Mouse (Mus musculus) kidney, postnatal 10 days (tissue): ENCODE data around the gene Usp32.

Experiments used
- DNase-seq: peaks from one replicate; pipeline ENCODE4 v3.0.0; 2021; ENCODE audit warnings: mixed read lengths

The Usp32 gene

DNA sequence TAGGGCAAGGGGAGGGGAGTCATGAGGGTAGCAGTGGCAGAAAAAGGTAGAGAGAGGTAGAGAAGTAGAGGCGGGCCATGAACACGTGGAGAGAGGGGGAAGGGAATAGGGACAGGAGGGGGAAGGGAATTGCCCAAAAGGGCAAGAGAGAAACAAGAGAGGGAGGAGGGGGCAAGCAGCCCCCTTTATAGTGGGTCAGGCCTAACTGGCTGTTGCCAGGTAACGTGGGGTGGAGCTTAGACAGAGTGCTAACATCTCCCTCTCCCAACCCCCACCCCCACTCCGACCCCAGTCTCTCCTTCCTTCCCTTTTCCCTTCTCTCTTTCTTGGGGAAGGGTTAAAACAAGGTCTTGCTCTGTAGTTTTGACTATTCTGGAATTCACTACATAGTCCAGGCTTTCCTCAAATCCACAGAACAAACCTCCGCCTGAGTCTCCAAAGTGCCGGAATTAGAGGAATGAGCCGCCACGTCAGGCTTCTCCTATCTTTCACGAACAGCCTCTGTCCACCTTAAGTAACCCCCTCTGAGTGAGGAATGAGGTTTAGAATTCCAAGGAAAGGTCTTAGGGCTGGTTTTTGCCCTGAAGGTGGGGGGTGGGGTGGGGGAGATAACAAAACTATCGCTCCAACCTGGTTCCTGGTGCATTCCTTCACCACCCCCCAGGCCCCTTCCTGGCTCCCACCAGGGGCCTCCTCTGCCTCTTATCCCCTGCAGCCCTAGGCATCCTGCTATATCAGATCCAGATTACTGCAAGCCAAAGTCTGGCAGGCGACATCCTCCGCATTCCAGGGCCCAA, 195.1 kb downstream of the Usp32 start:
- DNase-seq, result no peak

DNA sequence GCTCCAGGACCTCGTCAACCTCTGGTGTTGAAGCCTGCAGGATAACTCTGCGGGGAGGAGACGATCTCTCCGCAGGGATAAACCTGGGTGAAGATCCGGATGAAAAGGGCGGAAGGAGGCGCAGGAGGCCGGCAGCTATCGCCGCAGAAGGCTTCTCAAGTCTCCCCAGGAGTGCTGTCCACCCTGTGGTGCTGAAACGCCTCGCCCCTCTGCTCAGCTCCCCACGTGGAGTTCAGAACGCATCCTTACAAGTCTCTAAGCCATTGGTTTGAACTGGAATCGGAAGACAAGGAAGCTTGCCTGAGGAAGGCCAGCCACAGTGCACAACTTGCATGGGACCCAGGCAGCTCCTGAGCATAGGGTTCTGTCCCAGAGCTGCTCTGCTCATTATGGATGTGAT, 196.0 kb downstream of the Usp32 start:
- DNase-seq, result peak; percentile 90

DNA sequence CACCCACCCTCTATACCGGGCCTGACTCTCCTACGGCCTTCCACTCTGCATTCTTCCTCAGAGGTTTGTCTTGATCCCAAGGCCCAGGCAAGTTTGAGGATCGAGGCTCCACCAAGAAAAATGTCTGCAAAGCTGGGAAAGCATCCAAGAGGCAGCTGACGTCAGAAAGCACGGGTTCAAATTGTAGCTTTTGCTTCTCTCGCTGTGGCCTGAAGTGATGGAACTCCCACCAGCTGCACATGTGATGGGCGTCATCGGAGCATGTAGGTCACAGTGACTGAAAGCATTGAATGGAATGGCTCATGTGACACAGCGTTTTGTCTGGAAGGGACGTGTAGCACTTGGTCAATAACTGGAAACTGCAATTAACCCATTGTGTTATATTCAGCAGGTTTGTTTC, 199.8 kb downstream of the Usp32 start:
- no peak for DNase-seq

DNA sequence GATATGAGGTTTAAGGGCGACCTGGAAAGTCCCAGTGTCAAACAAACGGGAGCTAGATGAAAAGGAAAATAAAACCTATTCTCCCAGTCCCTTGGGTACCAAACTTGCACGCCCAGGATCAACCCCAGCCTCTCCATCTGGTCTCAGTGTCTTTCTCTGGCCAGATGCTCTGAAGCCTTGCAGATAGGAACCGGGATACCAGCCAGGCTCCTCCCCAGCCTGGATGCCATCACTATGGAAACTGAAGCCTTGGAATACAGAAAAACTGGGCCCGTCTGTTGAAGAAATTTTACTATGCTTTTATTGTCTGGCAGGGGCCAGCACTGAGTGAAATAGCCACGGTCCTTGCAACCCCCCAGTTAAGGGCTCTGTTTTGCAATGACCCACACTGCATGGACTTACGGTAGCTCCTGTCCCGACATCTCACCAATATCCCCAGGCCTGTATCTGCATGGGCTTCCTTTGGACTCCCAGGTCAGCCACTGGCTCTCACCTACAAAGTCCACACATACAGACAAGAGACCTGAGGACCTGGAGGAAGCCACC, 200.4 kb downstream of the Usp32 start:
- DNase-seq, result no peak
